In the genomic region with DNA sequence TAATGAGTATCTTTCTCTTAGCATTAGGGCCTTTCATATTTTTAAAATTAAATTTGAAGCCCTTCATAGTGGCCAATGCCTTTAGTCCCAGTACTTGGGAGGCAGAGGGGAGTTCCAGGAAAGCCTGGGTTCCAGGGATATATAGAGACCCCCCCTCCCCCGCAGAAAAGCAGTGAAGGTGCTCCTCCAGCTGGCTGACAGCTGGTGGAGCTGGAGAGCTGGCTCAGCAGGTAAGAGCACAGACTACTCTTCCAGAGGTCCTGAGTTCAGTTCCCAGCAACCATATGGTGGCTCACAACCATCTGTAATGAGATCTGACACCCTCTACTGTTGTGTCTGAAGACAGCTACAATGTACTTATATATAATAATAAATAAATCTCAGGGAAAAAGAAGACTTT, we compare ENCODE assay signal across 25 mouse cellular contexts. TPM values are rescaled to one million over a fixed set of nuclear protein-coding genes. Genes with fewer than 3 reads are reported as not detected.
DNase-seq lines count a peak whose midpoint lies in the region; ATAC-seq and TF ChIP-seq lines count a peak whose summit lies in the region.
"Had no signal": no experiment of that assay in that cellular context is flagged by ENCODE, and none has a peak within 500 bp of the region (broad histone marks: within the 10 kb centered on the region; RNA-seq: fewer than 3 reads in every experiment).

No protein-coding gene starts in this region.

- no peak overlapping the region for H3K4me3 ChIP-seq in kidney, adult 2 months (ENCODE audit: insufficient read depth, low read depth, low read length)
- H3K4me3 ChIP-seq in thymus, adult 2 months (ENCODE audit: control insufficient read depth, insufficient read depth, low read length) = no peak overlapping the region
- no peak overlapping the region for H3K4me3 ChIP-seq in bone marrow, adult 2 months (replicated peaks; ENCODE audit: control insufficient read depth, low read depth, low read length)
- H3K4me3 ChIP-seq: forebrain, embryonic 15.5 days; left cerebral cortex, adult 2 months; limb, embryonic 12.5 days; stomach, embryonic 15.5 days had no signal

- DNase-seq in adrenal gland, postnatal 14 days = peak; percentile 34
- no peak for DNase-seq in adrenal gland, postnatal 25 days
- no peak for DNase-seq in kidney, adult 2 months
- DNase-seq in kidney, adult 11 months = no peak
- DNase-seq in thymus, postnatal 0 days (ENCODE audit: low spot score) = peak; percentile 20
- DNase-seq in thymus, adult 2 months = no peak
- DNase-seq: adrenal gland, adult 8-10 months; cerebellum, adult 11 months; cerebellum, postnatal 14 days; kidney, adult 9 months; kidney, postnatal 25 days; lung, adult 18-20 months; lung, postnatal 36 days; right cerebral cortex, postnatal 25 days had no signal

- peaks cover 17% of the 10 kb centered on the region for H3K4me1 ChIP-seq in kidney, adult 2 months (ENCODE audit: control insufficient read depth, insufficient read depth, low read length)
- H3K4me1 ChIP-seq in thymus, adult 2 months (replicated peaks; ENCODE audit: control insufficient read depth, insufficient read depth, low read length) = no peaks in the 10 kb centered on the region; the same call in 1 of the 2 replicates
- no peaks in the 10 kb centered on the region for H3K4me1 ChIP-seq in bone marrow, adult 2 months (ENCODE audit: control insufficient read depth, insufficient read depth, low read length)

- 0 out of 2 replicates have a peak, but pooled peaks have one; percentile 22 for TF ChIP-seq CTCF in kidney, adult 2 months (conservative IDR thresholded peaks at IDR 0.05; ENCODE audit: insufficient read depth, insufficient read length, low read depth, low read length)
- TF ChIP-seq CTCF in thymus, adult 2 months (IDR thresholded peaks at IDR 0.05; ENCODE audit: borderline replicate concordance, control insufficient read depth, extremely low read depth, insufficient read depth, low read length, poor library complexity) = no peak
- 0 out of 2 replicates have a peak, but pooled peaks have one; percentile 7 for TF ChIP-seq CTCF in bone marrow, adult 2 months (IDR thresholded peaks at IDR 0.05; ENCODE audit: control insufficient read depth, insufficient read depth, low read length)

- no peaks in the 10 kb centered on the region for H3K36me3 ChIP-seq in kidney, adult 2 months (ENCODE audit: control insufficient read depth, insufficient read depth, low read length)
- H3K36me3 ChIP-seq in thymus, adult 2 months (ENCODE audit: control insufficient read depth, insufficient read depth, low read length) = no peaks in the 10 kb centered on the region
- H3K36me3 ChIP-seq: forebrain, embryonic 15.5 days; limb, embryonic 12.5 days; stomach, embryonic 15.5 days had no signal

- no peak for TF ChIP-seq POLR2A in kidney, adult 2 months (IDR thresholded peaks at IDR 0.05; ENCODE audit: low read depth, low read length)
- TF ChIP-seq POLR2A in thymus, adult 2 months (IDR thresholded peaks at IDR 0.05; ENCODE audit: control insufficient read depth, extremely low read depth, insufficient read depth, low read length, poor library complexity) = no peak
- TF ChIP-seq POLR2A in bone marrow, adult 2 months (IDR thresholded peaks at IDR 0.05; ENCODE audit: borderline replicate concordance, control insufficient read depth, low read depth, low read length) = no peak

- H3K27me3 ChIP-seq in kidney, adult 2 months (replicated peaks; ENCODE audit: control insufficient read depth, insufficient read depth, low read length) = no peaks in the 10 kb centered on the region
- H3K27me3 ChIP-seq in thymus, adult 2 months (ENCODE audit: control insufficient read depth, insufficient read depth, low read length) = no peaks in the 10 kb centered on the region
- H3K27me3 ChIP-seq: forebrain, embryonic 15.5 days; limb, embryonic 12.5 days; stomach, embryonic 15.5 days had no signal

- 51% methylated on average over 1 of the region's 1 CpGs for WGBS in kidney, adult 2 months
- WGBS in thymus, adult 2 months = 63% methylated on average over 1 of the region's 1 CpGs
- WGBS in bone marrow, adult 2 months = 57% methylated on average over 1 of the region's 1 CpGs

- ATAC-seq in megakaryocyte-erythroid progenitor cell, adult 5-6 weeks (replicated peaks; ENCODE audit: low FRiP score, low TSS enrichment, poor library complexity, severe bottlenecking) = no peak
- ATAC-seq: forebrain, embryonic 15.5 days had no signal

- H3K27ac ChIP-seq in kidney, adult 2 months (ENCODE audit: insufficient read depth, low read depth, low read length) = no peak overlapping the region
- no peak overlapping the region for H3K27ac ChIP-seq in thymus, adult 2 months (ENCODE audit: control insufficient read depth, insufficient read depth, low read length)
- H3K27ac ChIP-seq in bone marrow, adult 2 months (ENCODE audit: control insufficient read depth, insufficient read depth, low read depth, low read length, poor library complexity) = no peak overlapping the region
- H3K27ac ChIP-seq: forebrain, embryonic 15.5 days; left cerebral cortex, adult 2 months; limb, embryonic 12.5 days; stomach, embryonic 15.5 days had no signal

RNA-seq across cellular contexts. Expression of gene Thoc7, which starts 6.0 kb away (rescaled TPM):
- total RNA-seq in adrenal gland, postnatal 14 days (2021) = 133 and 139 TPM in 2 replicates
- 105 and 129 TPM in 2 replicates for total RNA-seq in adrenal gland, postnatal 25 days (2021)
- 30.5 and 47.3 TPM in 2 replicates for polyA plus RNA-seq in kidney, adult 2 months (2012; rRNA removed)
- 235 TPM in 2 replicates for polyA plus RNA-seq in thymus, postnatal 0 days (2015; fragmentation: Nextera tagmentation; extraction: Ambion mirVana)
- 25.0 and 33.4 TPM in 2 replicates for polyA plus RNA-seq in thymus, adult 2 months (2012; rRNA removed)
- 63.9 and 71.1 TPM in 2 replicates for polyA plus RNA-seq in bone marrow, adult 2 months (2011; ENCODE audit: insufficient read depth, insufficient read length, low replicate concordance, missing spikeins)
- 226 and 251 TPM in 2 replicates for total RNA-seq in megakaryocyte-erythroid progenitor cell, adult 5-6 weeks (2014; fragmentation: Nextera tagmentation)
- 263 and 514 TPM in 2 replicates for total RNA-seq in megakaryocyte-erythroid progenitor cell, adult 5-6 weeks (2017)

RNA-seq across cellular contexts. Expression of gene Atxn7, which starts 6.4 kb away (rescaled TPM):
- 28.0 and 36.7 TPM in 2 replicates for total RNA-seq in adrenal gland, postnatal 14 days (2021)
- 28.7 and 30.4 TPM in 2 replicates for total RNA-seq in adrenal gland, postnatal 25 days (2021)
- polyA plus RNA-seq in kidney, adult 2 months (2012; rRNA removed) = 23.7 and 30.7 TPM in 2 replicates
- 2.6 and 4.3 TPM in 2 replicates for polyA plus RNA-seq in thymus, postnatal 0 days (2015; fragmentation: Nextera tagmentation; extraction: Ambion mirVana)
- 51.1 and 55.1 TPM in 2 replicates for polyA plus RNA-seq in thymus, adult 2 months (2012; rRNA removed)
- 6.7 and 22.4 TPM in 2 replicates for polyA plus RNA-seq in bone marrow, adult 2 months (2011; ENCODE audit: insufficient read depth, insufficient read length, low replicate concordance, missing spikeins)
- 29.9 and 31.2 TPM in 2 replicates for total RNA-seq in megakaryocyte-erythroid progenitor cell, adult 5-6 weeks (2014; fragmentation: Nextera tagmentation)
- 24.8 and 27.8 TPM in 2 replicates for total RNA-seq in megakaryocyte-erythroid progenitor cell, adult 5-6 weeks (2017)

RNA-seq across cellular contexts. Expression of gene Gm281, which starts 53.3 kb away (rescaled TPM):
- total RNA-seq in adrenal gland, postnatal 14 days (2021) = not detected in 2 replicates
- not detected in 2 replicates for total RNA-seq in adrenal gland, postnatal 25 days (2021)
- not detected in 2 replicates for polyA plus RNA-seq in kidney, adult 2 months (2012; rRNA removed)
- polyA plus RNA-seq in thymus, postnatal 0 days (2015; fragmentation: Nextera tagmentation; extraction: Ambion mirVana) = 0.05 TPM in 1 of 2 replicates, not detected in the other
- 0.10 and 0.15 TPM in 2 replicates for polyA plus RNA-seq in thymus, adult 2 months (2012; rRNA removed)
- polyA plus RNA-seq in bone marrow, adult 2 months (2011; ENCODE audit: insufficient read depth, insufficient read length, low replicate concordance, missing spikeins) = 0.50 TPM in 1 of 2 replicates, not detected in the other
- total RNA-seq in megakaryocyte-erythroid progenitor cell, adult 5-6 weeks (2014; fragmentation: Nextera tagmentation) = not detected in 2 replicates
- not detected in 2 replicates for total RNA-seq in megakaryocyte-erythroid progenitor cell, adult 5-6 weeks (2017)
- total RNA-seq: adrenal gland, adult 8-10 months; hematopoietic stem cell, adult 5-6 weeks; left cerebral cortex, adult 2 months had no signal
- polyA plus RNA-seq: forebrain, embryonic 15.5 days; gonadal fat pad, adult 2 months; heart, embryonic 14.5 days; limb, embryonic 12.5 days; spleen, adult 2 months; stomach, embryonic 15.5 days; urinary bladder, adult 2 months had no signal

Comparison
In these comparisons a context has a peak if more than half of its experiments do, and no peak if none do; other contexts are left out.
1. DNase-seq: peak in adrenal gland, postnatal 14 days (single experiment) and thymus, postnatal 0 days (single experiment); none in adrenal gland, postnatal 25 days (single experiment), kidney, adult 2 months (single experiment), kidney, adult 11 months (single experiment) and thymus, adult 2 months (single experiment).